Mouse (Mus musculus): Measurements from ENCODE around the gene Olfr170.
"Not testable (repeated sequence)": the region's sequence is repeated elsewhere in the genome, so short reads cannot be mapped to it uniquely, and the experiment has no call there.

The Olfr170 gene

GRCm38 (mm10) chr16:19611782-19612181 is at the start of gene Olfr170:
Olfr170 (minus strand) TSS chr16:19611882.
- not testable (repeated sequence) for DNase-seq (ENCODE audit: low spot score)

- DNase-seq (ENCODE audit: low spot score): no peak
These were observed 18.1 kb upstream of the Olfr170 start, which contains the start of gene Olfr171 for GRCm38 (mm10) chr16:19629816-19630215. Olfr171 (minus strand) TSS chr16:19629916.

GRCm38 (mm10) chr16:19603166-19603565 is 8.5 kb downstream of the Olfr170 start:
- DNase-seq (ENCODE audit: low spot score): no peak

- not testable (repeated sequence) for DNase-seq (ENCODE audit: low spot score)
These were observed 40.0 kb downstream of the Olfr170 start, which contains the start of gene Olfr169 for GRCm38 (mm10) chr16:19571709-19572108. Olfr169 (minus strand) TSS chr16:19571809.

Measured in testis, postnatal 10 days (tissue).